11 mouse cellular contexts compared by ENCODE assay signal in genomic region chr10:61570181-61570580, GRCm38 (mm10). TPM values are rescaled to one million over a fixed set of nuclear protein-coding genes. Genes with fewer than 3 reads are reported as not detected.
DNase-seq lines count a peak whose midpoint lies in the region; ATAC-seq lines count a peak whose summit lies in the region.
"Had no signal": no experiment of that assay in that cellular context is flagged by ENCODE, and none has a peak within 500 bp of the region (broad histone marks: within the 10 kb centered on the region; RNA-seq: fewer than 3 reads in every experiment).

No protein-coding gene starts in this region.

- H3K4me3 ChIP-seq in embryonic facial prominence, embryonic 11.5 days (ENCODE audit: low read depth, low read length), result no peak overlapping the region
- H3K4me3 ChIP-seq in embryonic facial prominence, embryonic 10.5 days, result no peak overlapping the region
- H3K4me3 ChIP-seq in hindbrain, embryonic 11.5 days (ENCODE audit: low read depth, low read length), result no peak overlapping the region
- H3K4me3 ChIP-seq: liver, embryonic 15.5 days had no signal

- H3K9ac ChIP-seq in embryonic facial prominence, embryonic 11.5 days (replicated peaks; ENCODE audit: low read length), result no peak overlapping the region
- H3K9ac ChIP-seq in hindbrain, embryonic 11.5 days (ENCODE audit: low read depth, low read length), result no peak overlapping the region
- H3K9ac ChIP-seq: liver, embryonic 15.5 days had no signal

- no peaks in the 10 kb centered on the region for H3K9me3 ChIP-seq in embryonic facial prominence, embryonic 11.5 days (replicated peaks; ENCODE audit: control insufficient read depth, low read length)
- H3K9me3 ChIP-seq in embryonic facial prominence, embryonic 10.5 days, result no peaks in the 10 kb centered on the region
- H3K9me3 ChIP-seq in hindbrain, embryonic 11.5 days (ENCODE audit: control insufficient read depth, low read length), result no peaks in the 10 kb centered on the region
- H3K9me3 ChIP-seq: liver, embryonic 15.5 days had no signal

- peak; percentile 4 for DNase-seq in embryonic facial prominence, embryonic 11.5 days (ENCODE audit: low spot score)
- no peak for DNase-seq in embryonic facial prominence, embryonic 10.5 days (ENCODE audit: low spot score)
- peak; percentile 17 for DNase-seq in right cerebral cortex, postnatal 25 days
- DNase-seq in right cerebral cortex, postnatal 14 days, result no peak
- DNase-seq in hindbrain, embryonic 11.5 days (ENCODE audit: low spot score), result peak; percentile 39
- no peak for DNase-seq in retina, postnatal 1 day
- DNase-seq in gastrocnemius, postnatal 4 days (ENCODE audit: low spot score in 2 of 2), result no peak
- DNase-seq in kidney, postnatal 4 days, result no peak
- DNase-seq: kidney, adult 11 months; layer of hippocampus, postnatal 36 days had no signal

- H3K27me3 ChIP-seq in embryonic facial prominence, embryonic 11.5 days (ENCODE audit: control insufficient read depth, insufficient read depth, low read length), result no peaks in the 10 kb centered on the region
- no peaks in the 10 kb centered on the region for H3K27me3 ChIP-seq in embryonic facial prominence, embryonic 10.5 days (replicated peaks; ENCODE audit: low read depth, poor library complexity, severe bottlenecking)
- H3K27me3 ChIP-seq in hindbrain, embryonic 11.5 days (ENCODE audit: control insufficient read depth, insufficient read depth, low read length), result no peaks in the 10 kb centered on the region
- H3K27me3 ChIP-seq: liver, embryonic 15.5 days had no signal

- H3K4me1 ChIP-seq in embryonic facial prominence, embryonic 11.5 days (ENCODE audit: control insufficient read depth, insufficient read depth, low read length), result no peaks in the 10 kb centered on the region
- H3K4me1 ChIP-seq in embryonic facial prominence, embryonic 10.5 days, result peaks cover 27% of the 10 kb centered on the region
- peaks cover 2% of the 10 kb centered on the region; the same call in 1 of the 2 replicates for H3K4me1 ChIP-seq in hindbrain, embryonic 11.5 days (replicated peaks; ENCODE audit: control insufficient read depth, insufficient read depth, low read length)
- H3K4me1 ChIP-seq: liver, embryonic 15.5 days had no signal

- ATAC-seq in embryonic facial prominence, embryonic 11.5 days (replicated peaks; ENCODE audit: insufficient number of reproducible peaks, low FRiP score, low TSS enrichment, low read depth), result no peak
- ATAC-seq in hindbrain, embryonic 11.5 days (ENCODE audit: low FRiP score), result peak; percentile 71

- H3K27ac ChIP-seq in embryonic facial prominence, embryonic 11.5 days (replicated peaks; ENCODE audit: low read depth, low read length), result no peak overlapping the region
- H3K27ac ChIP-seq in embryonic facial prominence, embryonic 10.5 days (replicated peaks), result no peak overlapping the region
- peak overlapping the region; percentile 24; the same call in 1 of the 2 replicates for H3K27ac ChIP-seq in hindbrain, embryonic 11.5 days (ENCODE audit: low read depth, low read length)
- H3K27ac ChIP-seq: liver, embryonic 15.5 days had no signal

- H3K36me3 ChIP-seq in embryonic facial prominence, embryonic 11.5 days (replicated peaks; ENCODE audit: control insufficient read depth, insufficient read depth, low read depth, low read length), result no peaks in the 10 kb centered on the region
- no peaks in the 10 kb centered on the region; the same call in 1 of the 2 replicates for H3K36me3 ChIP-seq in embryonic facial prominence, embryonic 10.5 days (replicated peaks)
- no peaks in the 10 kb centered on the region for H3K36me3 ChIP-seq in hindbrain, embryonic 11.5 days (ENCODE audit: control insufficient read depth, insufficient read depth, low read length)
- H3K36me3 ChIP-seq: liver, embryonic 15.5 days had no signal

- H3K4me2 ChIP-seq in embryonic facial prominence, embryonic 11.5 days (ENCODE audit: low read depth, low read length), result no peak overlapping the region
- peak overlapping the region; percentile 21; the same call in 1 of the 2 replicates for H3K4me2 ChIP-seq in hindbrain, embryonic 11.5 days (replicated peaks; ENCODE audit: low read depth, low read length)
- H3K4me2 ChIP-seq: liver, embryonic 15.5 days had no signal

- 56% methylated on average over 10 of the region's 10 CpGs for WGBS in embryonic facial prominence, embryonic 11.5 days
- WGBS in embryonic facial prominence, embryonic 10.5 days, result 55% methylated on average over 10 of the region's 10 CpGs
- 24% methylated on average over 10 of the region's 10 CpGs for WGBS in hindbrain, embryonic 11.5 days

RNA-seq across cellular contexts. Expression of gene Npffr1, which starts 25.1 kb away (rescaled TPM):
- polyA plus RNA-seq in embryonic facial prominence, embryonic 11.5 days (2014; fragmentation: Nextera tagmentation; extraction: Ambion mirVana), result 0.06 and 0.11 TPM in 2 replicates
- polyA plus RNA-seq in embryonic facial prominence, embryonic 10.5 days (2016; fragmentation: Nextera tagmentation; extraction: Ambion mirVana), result 0.10 and 0.11 TPM in 2 replicates
- 0.11 and 0.13 TPM in 2 replicates for polyA plus RNA-seq in hindbrain, embryonic 11.5 days (2014; fragmentation: Nextera tagmentation; extraction: Ambion mirVana)
- under 1 TPM in 1 of 2 experiments, not detected in 1; 0.07 TPM for total RNA-seq in gastrocnemius, postnatal 4 days (2021)
- polyA plus RNA-seq: liver, embryonic 15.5 days had no signal

Comparison
In these comparisons a context has a peak if more than half of its experiments do, and no peak if none do; other contexts are left out.
1. DNase-seq: peak in embryonic facial prominence, embryonic 11.5 days (single experiment), right cerebral cortex, postnatal 25 days (single experiment) and hindbrain, embryonic 11.5 days (single experiment); none in embryonic facial prominence, embryonic 10.5 days (single experiment), right cerebral cortex, postnatal 14 days (single experiment), retina, postnatal 1 day (single experiment), gastrocnemius, postnatal 4 days (0 of 2) and kidney, postnatal 4 days (0 of 2).